Mouse (Mus musculus) midbrain, embryonic 15.5 days (tissue): ENCODE data around the gene Nab1. TPM values are rescaled to one million over a fixed set of nuclear protein-coding genes. Genes with fewer than 3 reads are reported as not detected.
A peak's percentile ranks its signal among the peaks of the same experiment; 100 is the strongest.

Experiments
- ATAC-seq: fragments of 200-750 bp; cut with Nextera tagmentation; replicated peaks from 2 replicates; pipeline ENCODE4 v1.8.0; 2017; ENCODE audit warnings: moderate TSS enrichment
- H3K27ac ChIP-seq: fragments of 300-500 bp; sonication (generic); 2 replicates; pipeline ENCODE4 v1.5.1; 2015; ENCODE audit warnings: mild to moderate bottlenecking, inconsistent platforms
- H3K27me3 ChIP-seq: fragments of 300-500 bp; sonication (generic); replicated peaks from 2 replicates; pipeline ENCODE4 v1.6.1; 2015; ENCODE audit warnings: inconsistent platforms
- H3K36me3 ChIP-seq: fragments of 300-500 bp; sonication (generic); replicated peaks from 2 replicates; pipeline ENCODE4 v1.6.1; 2015; ENCODE audit warnings: inconsistent platforms
- H3K4me1 ChIP-seq: fragments of 300-500 bp; sonication (generic); 2 replicates; pipeline ENCODE4 v1.6.1; 2015; ENCODE audit warnings: inconsistent platforms
- H3K4me2 ChIP-seq: fragments of 300-500 bp; sonication (generic); 2 replicates; pipeline ENCODE4 v1.6.1; 2015; ENCODE audit warnings: inconsistent platforms, mild to moderate bottlenecking, moderate library complexity
- H3K4me3 ChIP-seq: fragments of 300-500 bp; sonication (generic); 2 replicates; pipeline ENCODE4 v1.5.1; 2015; ENCODE audit warnings: mild to moderate bottlenecking, inconsistent platforms
- H3K9ac ChIP-seq: fragments of 300-500 bp; sonication (generic); 2 replicates; pipeline ENCODE4 v1.6.1; 2015; ENCODE audit warnings: mild to moderate bottlenecking, inconsistent platforms
- H3K9me3 ChIP-seq: fragments of 300-500 bp; sonication (generic); 2 replicates; pipeline ENCODE4 v1.6.1; 2016; ENCODE audit warnings: inconsistent platforms
- WGBS: fragments of 180-500 bp; shearing (Covaris S2); methylation state at CpG from one replicate; pipeline ENCODE4 v1.1.7; 2015; ENCODE audit warnings: mixed read lengths; 5-methylcytosine and 5-hydroxymethylcytosine counted together
- polyA plus RNA-seq: library from polyadenylated mRNA; unstranded; fragments of >200 nt; fragmentation: Nextera tagmentation; extraction: Ambion mirVana; gene quantifications from 2 replicates; pipeline ENCODE4 v1.2.1, GENCODE M21; 2015

Gene Nab1
- polyA plus RNA-seq, 1 experiment from 2014 or later: 7.7 TPM

DNA sequence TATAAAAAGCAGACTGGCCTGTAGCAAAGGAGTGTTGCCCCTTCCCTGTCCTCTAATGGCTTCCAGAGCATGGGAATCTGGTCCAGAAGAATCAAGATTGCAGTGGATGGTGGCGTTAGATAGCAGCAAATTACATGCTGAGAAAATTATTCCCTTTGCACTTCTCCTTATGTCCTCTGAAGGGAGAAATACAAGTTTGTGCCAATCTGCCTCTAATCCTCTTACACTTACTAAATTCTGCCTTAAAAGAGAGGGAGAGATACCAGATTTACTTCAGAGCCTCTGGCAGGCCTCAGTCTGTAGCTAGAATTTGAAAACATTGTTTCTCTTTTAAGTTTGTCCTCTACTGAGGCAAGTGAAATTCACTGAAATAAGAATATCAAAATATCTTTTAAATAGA lies 5.7 kb upstream of the Nab1 start:
- Histone ChIP-seq H3K9me3 (no peaks in the 10 kb centered on the region), H3K27ac (no peak overlapping the region), H3K4me3 (no peak overlapping the region), H3K36me3 (no peaks in the 10 kb centered on the region), H3K27me3 (no peaks in the 10 kb centered on the region), H3K4me2 (no peak overlapping the region), H3K9ac (no peak overlapping the region), H3K4me1 (no peaks in the 10 kb centered on the region)
- no peak for ATAC-seq
- WGBS: 54% methylated on average over 1 of the region's 1 CpGs

DNA sequence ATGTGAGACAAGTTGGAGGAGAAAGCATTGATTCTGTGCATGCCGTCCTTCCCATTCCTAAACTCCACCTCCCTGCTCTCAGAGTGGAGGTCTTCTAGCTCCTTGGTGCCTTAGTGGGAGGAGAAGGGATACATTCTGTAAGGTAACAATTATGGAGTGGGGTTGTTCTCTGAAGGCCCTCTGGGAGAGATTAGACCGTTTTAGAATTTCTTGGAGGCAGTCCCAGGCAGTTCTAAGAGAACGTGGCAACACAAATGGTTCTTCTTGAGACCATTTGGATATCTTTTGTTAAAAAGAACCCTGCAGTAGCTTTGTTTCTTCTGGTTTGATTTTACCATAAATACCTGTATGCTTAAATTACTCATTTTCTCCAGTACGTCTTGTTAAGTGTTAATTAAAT lies 1.8 kb upstream of the Nab1 start:
- H3K9ac ChIP-seq: no peak overlapping the region
- no peaks in the 10 kb centered on the region for H3K36me3 ChIP-seq
- 72% methylated on average over 4 of the region's 4 CpGs for WGBS
- no peaks in the 10 kb centered on the region for H3K9me3 ChIP-seq
- no peak overlapping the region for H3K4me2 ChIP-seq
- peaks cover 10% of the 10 kb centered on the region for H3K4me1 ChIP-seq
- no peaks in the 10 kb centered on the region for H3K27me3 ChIP-seq
- H3K4me3 ChIP-seq: no peak overlapping the region
- no peak overlapping the region for H3K27ac ChIP-seq
- ATAC-seq: no peak

DNA sequence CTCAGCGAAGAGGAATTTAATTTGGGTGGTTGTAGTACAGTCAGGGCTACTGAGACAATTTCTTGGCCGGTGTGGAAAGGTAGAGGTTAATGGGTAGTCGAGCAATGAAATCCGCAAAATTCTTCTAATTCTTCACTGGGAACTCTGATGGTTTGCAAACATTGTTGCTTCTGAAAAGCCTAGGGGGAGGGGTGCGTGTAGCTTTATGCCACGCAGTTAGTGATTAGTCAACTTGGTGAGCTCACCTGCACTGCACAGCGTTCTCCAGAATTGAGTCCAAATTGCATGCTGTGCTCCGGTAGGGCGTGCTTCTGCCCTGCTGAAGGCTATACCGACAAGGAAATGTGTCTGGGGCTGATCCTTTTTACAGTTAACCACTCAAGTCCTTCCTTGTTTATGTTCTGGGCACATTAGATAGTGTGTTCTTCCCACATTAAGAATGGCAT lies 1.2 kb upstream of the Nab1 start:
- H3K9ac ChIP-seq: no peak overlapping the region
- H3K9me3 ChIP-seq: no peaks in the 10 kb centered on the region
- no peak overlapping the region for H3K4me3 ChIP-seq
- H3K36me3 ChIP-seq: no peaks in the 10 kb centered on the region
- no peak overlapping the region for H3K27ac ChIP-seq
- H3K27me3 ChIP-seq: no peaks in the 10 kb centered on the region
- H3K4me1 ChIP-seq: peaks cover 10% of the 10 kb centered on the region
- no peak overlapping the region for H3K4me2 ChIP-seq
- no peak for ATAC-seq
- 70% methylated on average over 10 of the region's 10 CpGs for WGBS

DNA sequence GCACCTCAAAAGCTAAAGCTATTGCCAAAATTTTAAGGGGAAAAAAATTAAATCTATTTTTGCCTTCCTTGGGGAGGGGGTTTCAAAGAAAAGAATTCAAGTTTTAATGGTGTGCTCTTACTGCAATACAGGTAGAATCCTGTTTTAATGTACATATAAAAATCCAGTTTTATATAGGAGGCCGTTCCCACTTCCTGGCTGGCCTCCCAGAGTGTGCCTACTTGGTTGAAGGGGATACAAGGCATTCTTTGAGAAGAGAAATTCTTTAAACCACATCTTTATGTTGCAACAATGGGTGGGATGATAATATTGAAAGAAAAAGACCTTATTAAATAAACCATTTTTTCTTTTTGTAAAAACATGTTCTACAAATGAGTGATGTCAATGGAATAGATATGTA lies 611 bp upstream of the Nab1 start:
- Histone ChIP-seq H3K36me3 (no peaks in the 10 kb centered on the region), H3K9me3 (no peaks in the 10 kb centered on the region), H3K4me2 (peak overlapping the region; percentile 81), H3K27me3 (no peaks in the 10 kb centered on the region), H3K4me1 (peaks cover 10% of the 10 kb centered on the region), H3K9ac (no peak overlapping the region), H3K27ac (peak overlapping the region; percentile 51; the same call in 1 of the 2 replicates), H3K4me3 (peak overlapping the region; percentile 66)
- no peak for ATAC-seq
- WGBS: 59% methylated on average over 1 of the region's 1 CpGs

DNA sequence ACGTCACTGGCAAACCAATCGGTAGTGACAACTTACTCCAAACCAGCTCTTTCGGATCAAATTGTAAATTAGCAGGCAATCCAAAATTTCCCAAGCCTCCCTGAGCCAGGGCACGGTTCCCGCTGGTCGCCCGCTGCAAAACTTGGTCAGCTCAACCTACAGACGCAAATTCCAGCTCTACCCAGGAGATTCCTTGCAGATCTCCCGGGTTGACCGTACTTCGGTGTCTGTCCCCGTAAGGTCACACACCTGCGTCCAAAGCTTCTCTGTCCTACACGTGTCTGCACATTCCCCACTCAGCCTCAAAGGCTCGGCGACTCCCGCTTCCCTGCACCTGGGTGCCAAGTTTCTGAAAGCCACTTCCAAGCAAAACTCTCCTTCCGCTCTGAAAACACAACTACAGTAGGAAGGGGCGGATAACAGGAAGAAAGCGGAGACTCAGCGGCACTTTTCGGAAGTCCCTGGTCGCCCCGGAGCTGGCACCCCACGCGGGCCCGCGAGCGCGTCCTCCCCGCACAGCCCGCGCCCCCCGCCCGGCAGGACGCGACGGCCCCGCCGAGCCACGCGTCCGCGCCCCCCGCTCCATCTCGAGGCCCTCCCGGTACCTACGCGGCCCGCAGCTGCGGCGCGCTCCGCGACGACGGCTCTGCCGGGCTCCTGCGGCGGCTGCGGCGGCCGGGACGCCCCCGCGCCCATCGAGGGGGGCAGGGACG lies 722 bp downstream of the Nab1 start:
- peak overlapping the region; percentile 66 for H3K9ac ChIP-seq
- no peaks in the 10 kb centered on the region for H3K36me3 ChIP-seq
- H3K4me1 ChIP-seq: peaks cover 13% of the 10 kb centered on the region
- no peaks in the 10 kb centered on the region for H3K9me3 ChIP-seq
- under 1% methylated on average over 55 of the region's 68 CpGs for WGBS
- H3K27me3 ChIP-seq: no peaks in the 10 kb centered on the region
- H3K4me3 ChIP-seq: peak overlapping the region; percentile 66
- peak overlapping the region; percentile 81 for H3K4me2 ChIP-seq
- ATAC-seq: peak; percentile 84
- H3K27ac ChIP-seq: peak overlapping the region; percentile 51

DNA sequence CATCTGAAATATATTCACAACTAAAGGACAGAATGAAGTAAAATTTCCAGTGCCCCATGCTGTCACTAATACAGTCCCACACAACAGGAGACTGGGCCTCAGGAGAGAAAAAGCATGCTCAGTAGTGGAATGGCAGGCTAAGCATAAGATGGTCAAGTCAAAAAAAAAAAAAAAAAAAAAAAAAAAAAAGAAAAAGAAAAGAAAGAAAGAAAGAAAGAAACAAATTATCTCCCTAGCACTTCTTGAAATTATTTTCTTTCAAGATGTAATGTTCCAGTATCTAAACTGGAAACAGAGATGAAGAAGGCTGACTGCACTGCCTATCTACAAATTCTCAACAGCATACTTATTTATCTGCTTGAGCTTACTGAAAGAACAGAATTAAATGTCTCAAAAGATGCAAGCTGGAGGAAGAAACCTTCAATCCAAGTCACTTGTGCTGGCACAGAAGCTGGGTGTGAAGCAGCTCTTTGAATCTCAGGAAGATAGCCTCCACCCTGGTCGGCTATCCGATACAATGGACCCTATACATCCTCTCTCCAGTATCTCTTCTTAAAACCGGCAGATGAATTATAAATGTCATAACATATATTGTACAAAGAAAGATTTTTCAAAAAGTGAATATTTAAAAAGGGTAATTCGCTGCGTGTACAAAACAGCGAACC lies 1.6 kb downstream of the Nab1 start:
- ATAC-seq: no peak
- Histone ChIP-seq H3K27ac (no peak overlapping the region), H3K9me3 (no peaks in the 10 kb centered on the region), H3K36me3 (no peaks in the 10 kb centered on the region), H3K9ac (no peak overlapping the region), H3K4me2 (peak overlapping the region; percentile 81), H3K4me3 (peak overlapping the region; percentile 66), H3K27me3 (no peaks in the 10 kb centered on the region), H3K4me1 (peaks cover 13% of the 10 kb centered on the region)
- WGBS: 12% methylated on average over 6 of the region's 6 CpGs

DNA sequence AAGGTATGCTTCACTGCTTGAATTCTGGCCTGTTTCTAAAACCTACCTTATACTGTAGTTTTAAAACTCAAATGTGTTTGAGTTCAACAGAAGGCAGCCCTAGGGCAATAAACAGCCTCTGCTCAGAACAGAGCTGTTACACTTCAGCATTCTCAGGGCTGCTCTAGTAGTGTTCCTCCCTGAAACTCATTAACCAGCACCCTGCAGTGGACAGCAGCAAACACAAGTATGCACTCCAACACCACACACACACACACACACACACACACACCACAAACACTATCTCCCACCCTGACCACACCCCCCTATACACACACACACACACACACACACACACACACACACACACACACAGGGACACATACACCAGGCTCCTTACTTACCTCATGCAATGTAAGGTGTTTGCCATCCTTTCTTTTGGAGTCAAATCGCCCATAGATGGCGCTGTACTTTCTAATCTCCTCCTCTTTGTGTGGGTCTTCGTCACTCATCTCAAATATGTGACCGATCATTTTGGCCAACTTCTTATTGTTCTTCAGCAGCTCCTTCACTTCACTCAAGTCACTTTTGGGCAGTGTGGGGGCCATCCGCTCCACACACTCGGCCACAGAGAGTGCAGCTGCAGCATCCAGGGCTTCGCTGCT lies 10.8 kb downstream of the Nab1 start:
- no peak for ATAC-seq
- Histone ChIP-seq H3K36me3 (no peaks in the 10 kb centered on the region), H3K27ac (no peak overlapping the region), H3K4me2 (no peak overlapping the region), H3K4me3 (no peak overlapping the region), H3K4me1 (no peaks in the 10 kb centered on the region), H3K9me3 (no peaks in the 10 kb centered on the region), H3K27me3 (no peaks in the 10 kb centered on the region), H3K9ac (no peak overlapping the region)
- WGBS: 72% methylated on average over 7 of the region's 7 CpGs

DNA sequence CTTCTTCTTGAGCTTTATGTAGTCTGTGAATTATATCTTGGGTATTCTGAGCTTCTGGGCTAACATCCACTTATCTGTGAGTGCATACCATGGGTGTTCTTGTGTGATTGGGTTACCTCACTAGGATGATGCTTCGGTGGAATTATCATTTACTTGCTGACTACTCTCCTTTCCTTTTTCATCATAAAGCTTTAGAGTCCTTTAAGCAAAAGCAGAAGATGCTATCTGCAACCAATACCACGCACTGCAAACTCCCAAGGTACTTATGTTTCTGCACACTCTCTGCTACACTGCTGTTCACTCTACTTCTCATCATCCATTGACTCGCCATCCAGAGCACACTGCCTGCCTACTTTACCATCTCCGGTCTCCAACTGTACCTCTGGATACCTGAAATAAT lies 15.5 kb downstream of the Nab1 start:
- H3K9me3 ChIP-seq: no peaks in the 10 kb centered on the region
- no peak overlapping the region for H3K9ac ChIP-seq
- H3K27me3 ChIP-seq: no peaks in the 10 kb centered on the region
- no peak overlapping the region for H3K4me2 ChIP-seq
- no peak overlapping the region for H3K27ac ChIP-seq
- H3K4me1 ChIP-seq: no peaks in the 10 kb centered on the region
- no peak overlapping the region for H3K4me3 ChIP-seq
- H3K36me3 ChIP-seq: no peaks in the 10 kb centered on the region
- no peak for ATAC-seq
- 98% methylated on average over 4 of the region's 4 CpGs for WGBS

DNA sequence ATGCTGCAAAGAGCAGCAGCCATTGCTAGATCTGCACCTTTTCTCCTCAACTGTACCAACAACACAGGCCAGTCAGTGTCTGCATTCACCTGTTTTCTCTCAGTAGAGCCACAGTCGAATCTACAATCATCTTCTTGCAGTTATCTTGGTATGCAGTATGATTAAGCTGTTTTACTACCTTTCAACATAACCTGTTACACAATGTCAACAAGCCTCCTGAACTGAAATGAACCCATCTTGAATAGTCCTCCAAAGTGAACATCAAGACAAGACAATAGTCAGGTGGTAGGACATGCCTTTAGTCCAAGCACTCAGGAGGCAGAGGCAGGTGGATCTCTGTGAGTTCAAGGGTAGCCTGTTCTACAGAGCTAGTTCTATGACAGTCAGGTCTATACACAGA lies 26.2 kb downstream of the Nab1 start:
- no peaks in the 10 kb centered on the region for H3K27me3 ChIP-seq
- ATAC-seq: no peak
- no peaks in the 10 kb centered on the region; the same call in 1 of the 2 replicates for H3K9me3 ChIP-seq
- H3K27ac ChIP-seq: no peak overlapping the region
- no peak overlapping the region for H3K4me3 ChIP-seq
- no peak overlapping the region for H3K9ac ChIP-seq
- H3K4me1 ChIP-seq: no peaks in the 10 kb centered on the region
- H3K4me2 ChIP-seq: no peak overlapping the region
- no peaks in the 10 kb centered on the region for H3K36me3 ChIP-seq
- 82% methylated on average over 1 of the region's 1 CpGs for WGBS

DNA sequence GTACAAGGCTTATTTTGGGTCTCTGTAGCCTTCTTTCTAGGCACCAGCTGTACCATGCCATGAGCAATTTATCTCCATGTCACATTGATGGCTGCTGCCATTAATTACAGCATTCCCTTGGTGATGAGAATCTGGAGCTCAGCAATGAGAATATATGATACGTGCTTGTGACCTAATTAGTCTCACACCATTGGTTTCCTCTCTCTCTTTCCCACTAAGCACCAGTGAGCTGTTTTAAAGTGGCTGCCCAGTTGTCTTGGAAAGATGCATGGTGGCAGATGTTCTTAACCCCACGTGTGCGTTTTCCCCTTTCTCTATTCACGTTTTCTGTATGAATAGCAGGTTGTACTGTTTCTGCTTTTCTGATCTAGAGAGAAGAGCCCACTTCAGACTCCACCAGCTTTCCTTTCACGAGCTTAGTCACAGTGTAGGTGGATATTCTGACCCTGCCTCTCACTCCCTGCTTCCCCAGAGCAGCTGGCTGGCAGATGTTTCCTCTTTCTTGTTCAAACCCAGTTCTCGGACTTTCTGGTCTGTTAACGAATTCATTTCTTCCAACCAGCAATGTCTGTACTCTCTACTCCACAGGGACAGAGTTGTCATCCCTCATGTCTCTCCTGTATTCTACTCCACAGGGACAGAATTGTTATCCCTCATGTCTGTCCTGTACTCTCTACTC lies 29.5 kb downstream of the Nab1 start:
- Histone ChIP-seq H3K4me2 (no peak overlapping the region), H3K27me3 (no peaks in the 10 kb centered on the region), H3K9ac (no peak overlapping the region), H3K9me3 (no peaks in the 10 kb centered on the region; the same call in 1 of the 2 replicates), H3K4me1 (no peaks in the 10 kb centered on the region), H3K36me3 (no peaks in the 10 kb centered on the region), H3K4me3 (no peak overlapping the region), H3K27ac (no peak overlapping the region; the same call in 1 of the 2 replicates)
- 36% methylated on average over 7 of the region's 7 CpGs for WGBS
- peak; percentile 84; the same call in 1 of the 2 replicates for ATAC-seq

DNA sequence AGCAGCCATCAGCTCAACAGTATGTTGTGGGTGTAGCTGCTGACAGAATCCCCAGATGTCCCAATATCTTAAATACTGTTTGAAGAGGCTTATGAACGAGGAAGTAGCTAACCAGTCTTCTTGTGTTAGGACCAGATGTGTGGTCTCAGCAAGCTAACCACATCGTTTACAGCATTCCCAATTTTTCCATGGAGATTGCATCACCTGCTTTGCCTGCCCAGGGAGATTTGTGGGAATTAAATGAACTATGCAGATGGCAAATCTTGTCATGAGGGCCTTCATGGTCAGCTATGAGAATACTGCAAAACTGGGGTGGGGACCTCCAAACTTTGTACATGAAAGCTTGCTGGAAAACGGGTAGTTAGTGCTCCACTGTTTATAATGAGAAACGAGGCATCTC lies 30.2 kb downstream of the Nab1 start:
- Histone ChIP-seq H3K9ac (no peak overlapping the region), H3K9me3 (no peaks in the 10 kb centered on the region), H3K4me3 (no peak overlapping the region), H3K36me3 (no peaks in the 10 kb centered on the region), H3K4me1 (no peaks in the 10 kb centered on the region), H3K27me3 (no peaks in the 10 kb centered on the region), H3K4me2 (no peak overlapping the region), H3K27ac (no peak overlapping the region)
- ATAC-seq: peak; percentile 37; the same call in 1 of the 2 replicates
- WGBS: 62% methylated on average over 4 of the region's 4 CpGs

DNA sequence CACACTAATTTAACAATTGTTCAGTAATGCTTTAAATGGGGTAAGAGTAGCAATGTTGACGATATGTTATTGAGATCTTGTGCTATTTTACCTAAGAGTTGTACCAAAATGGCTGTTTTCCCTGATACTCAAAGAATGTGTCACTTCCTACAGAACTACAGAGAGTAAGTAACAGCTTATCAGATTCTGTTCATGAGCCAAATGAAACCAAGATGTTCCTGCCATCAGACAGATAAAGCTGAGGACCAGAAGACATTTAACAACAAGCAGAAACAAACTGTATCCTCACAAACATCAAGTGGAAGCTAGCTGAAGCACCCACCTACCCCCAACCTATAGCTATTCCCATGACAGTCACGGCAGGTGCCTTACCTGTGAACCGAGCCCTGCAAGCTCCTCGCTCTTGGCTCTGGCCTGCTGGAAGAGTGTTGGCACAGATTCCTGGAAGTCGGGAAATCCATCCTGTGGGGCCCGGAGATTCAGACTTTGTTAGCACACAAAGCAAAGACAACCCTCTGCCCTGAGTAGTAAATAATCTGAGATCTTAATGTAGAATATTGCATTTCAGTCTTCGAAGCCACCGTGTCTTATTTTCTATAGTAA lies 33.9 kb downstream of the Nab1 start:
- H3K27me3 ChIP-seq: no peaks in the 10 kb centered on the region
- H3K4me3 ChIP-seq: no peak overlapping the region
- no peaks in the 10 kb centered on the region for H3K4me1 ChIP-seq
- WGBS: 94% methylated on average over 8 of the region's 8 CpGs
- no peaks in the 10 kb centered on the region for H3K36me3 ChIP-seq
- H3K27ac ChIP-seq: no peak overlapping the region
- H3K4me2 ChIP-seq: no peak overlapping the region
- H3K9me3 ChIP-seq: no peaks in the 10 kb centered on the region
- H3K9ac ChIP-seq: no peak overlapping the region
- ATAC-seq: no peak
